Mouse (Mus musculus) forebrain, embryonic 16.5 days (tissue): Measurements from ENCODE around the gene Notch4. TPM values are rescaled to one million over a fixed set of nuclear protein-coding genes. Genes with fewer than 3 reads are reported as not detected.

ENCODE experiments used
- ATAC-seq: fragments of 200-750 bp; cut with Nextera tagmentation; 2 replicates; pipeline ENCODE4 v1.8.0; 2017; ENCODE audit warnings: mild to moderate bottlenecking, moderate library complexity
- H3K27ac ChIP-seq: fragments of 300-500 bp; sonication (generic); 2 replicates; pipeline ENCODE4 v1.5.1; 2014; ENCODE audit warnings: low read length, control low read depth
- H3K27me3 ChIP-seq: fragments of 300-500 bp; sonication (generic); replicated peaks from 2 replicates; pipeline ENCODE4 v1.6.1; 2014; ENCODE audit warnings: low read length; ENCODE audit not compliant: control insufficient read depth, insufficient read depth
- H3K36me3 ChIP-seq: fragments of 300-500 bp; sonication (generic); 2 replicates; pipeline ENCODE4 v1.6.1; 2014; ENCODE audit not compliant: control insufficient read depth, insufficient read depth
- H3K4me1 ChIP-seq: fragments of 300-500 bp; sonication (generic); replicated peaks from 2 replicates; pipeline ENCODE4 v1.6.1; 2014; ENCODE audit warnings: low read length; ENCODE audit not compliant: control insufficient read depth, insufficient read depth
- H3K4me2 ChIP-seq: fragments of 300-500 bp; sonication (generic); 2 replicates; pipeline ENCODE4 v1.6.1; 2014; ENCODE audit warnings: mild to moderate bottlenecking, low read length, control low read depth
- H3K4me3 ChIP-seq: fragments of 300-500 bp; sonication (generic); replicated peaks from 2 replicates; pipeline ENCODE4 v1.5.1; 2014; ENCODE audit warnings: mild to moderate bottlenecking, low read length, control low read depth
- H3K9ac ChIP-seq: fragments of 300-500 bp; sonication (generic); replicated peaks from 2 replicates; pipeline ENCODE4 v1.6.1; 2014; ENCODE audit warnings: low read depth, low read length, control low read depth
- H3K9me3 ChIP-seq: fragments of 300-500 bp; sonication (generic); 2 replicates; pipeline ENCODE4 v1.6.1; 2016; ENCODE audit warnings: low read length; ENCODE audit not compliant: control insufficient read depth
- WGBS: fragments of 180-500 bp; shearing (Covaris S2); extraction: QIAGEN DNeasy Blood & Tissue Kit; methylation state at CpG from one replicate; pipeline ENCODE4 v1.1.7; 2014; 5-methylcytosine and 5-hydroxymethylcytosine counted together
- polyA plus RNA-seq: library from polyadenylated mRNA; unstranded; fragments of >200 nt; fragmentation: Nextera tagmentation; extraction: Ambion mirVana; gene quantifications from 2 replicates; pipeline ENCODE4 v1.2.1, GENCODE M21; 2015

Gene Notch4
- polyA plus RNA-seq, 1 experiment from 2014 or later: 5.6 TPM

GRCm38 (mm10) chr17:34607997-34608396 lies 43.9 kb downstream of the Notch4 start:
- H3K4me3 ChIP-seq: no peak overlapping the region
- no peaks in the 10 kb centered on the region for H3K27me3 ChIP-seq
- no peak overlapping the region for H3K4me2 ChIP-seq
- H3K27ac ChIP-seq: no peak overlapping the region
- H3K36me3 ChIP-seq: peaks cover 21% of the 10 kb centered on the region
- peaks cover 34% of the 10 kb centered on the region for H3K4me1 ChIP-seq
- no peak overlapping the region for H3K9ac ChIP-seq
- no peak for ATAC-seq
- H3K9me3 ChIP-seq: no peaks in the 10 kb centered on the region
- 76% methylated on average over 7 of the region's 7 CpGs for WGBS

GRCm38 (mm10) chr17:34611050-34611449 lies 47.0 kb downstream of the Notch4 start:
- WGBS: 88% methylated on average over 8 of the region's 8 CpGs
- Histone ChIP-seq H3K27me3 (no peaks in the 10 kb centered on the region), H3K4me1 (peaks cover 24% of the 10 kb centered on the region), H3K9ac (no peak overlapping the region), H3K27ac (no peak overlapping the region), H3K36me3 (peaks cover 26% of the 10 kb centered on the region), H3K4me3 (no peak overlapping the region), H3K9me3 (no peaks in the 10 kb centered on the region), H3K4me2 (no peak overlapping the region)
- no peak for ATAC-seq

- 86% methylated on average over 11 of the region's 11 CpGs for WGBS
- ATAC-seq: no peak
- H3K4me2 ChIP-seq: no peak overlapping the region
- no peak overlapping the region for H3K9ac ChIP-seq
- no peak overlapping the region for H3K27ac ChIP-seq
- H3K27me3 ChIP-seq: no peaks in the 10 kb centered on the region
- peaks cover 32% of the 10 kb centered on the region for H3K36me3 ChIP-seq
- H3K4me3 ChIP-seq: no peak overlapping the region
- peaks cover 8% of the 10 kb centered on the region for H3K4me1 ChIP-seq
- no peaks in the 10 kb centered on the region for H3K9me3 ChIP-seq
Observed at GRCm38 (mm10) chr17:34613054-34613645, 49.1 kb downstream of the Notch4 start.

GRCm38 (mm10) chr17:34613830-34614229 lies 49.8 kb downstream of the Notch4 start:
- no peaks in the 10 kb centered on the region for H3K9me3 ChIP-seq
- H3K36me3 ChIP-seq: peaks cover 32% of the 10 kb centered on the region
- H3K27ac ChIP-seq: no peak overlapping the region
- ATAC-seq: no peak
- no peak overlapping the region for H3K4me2 ChIP-seq
- peaks cover 2% of the 10 kb centered on the region for H3K4me1 ChIP-seq
- H3K4me3 ChIP-seq: no peak overlapping the region
- WGBS: 85% methylated on average over 10 of the region's 10 CpGs
- no peak overlapping the region for H3K9ac ChIP-seq
- H3K27me3 ChIP-seq: no peaks in the 10 kb centered on the region

- WGBS: 69% methylated on average over 6 of the region's 6 CpGs
- Histone ChIP-seq H3K36me3 (peaks cover 29% of the 10 kb centered on the region), H3K9ac (no peak within 1 kb of the TSS)
Observed at GRCm38 (mm10) chr17:34615871-34616270, 51.8 kb downstream of the Notch4 start, which contains the start of gene Egfl8. TSS of gene Egfl8 (minus strand) at chr17:34615971.

GRCm38 (mm10) chr17:34618999-34619398 lies 54.9 kb downstream of the Notch4 start:
- no peak overlapping the region for H3K9ac ChIP-seq
- ATAC-seq: no peak
- no peaks in the 10 kb centered on the region for H3K27me3 ChIP-seq
- H3K9me3 ChIP-seq: no peaks in the 10 kb centered on the region
- H3K36me3 ChIP-seq: peaks cover 15% of the 10 kb centered on the region; the same call in 1 of the 2 replicates
- WGBS: 17% methylated on average over 6 of the region's 6 CpGs
- no peak overlapping the region for H3K27ac ChIP-seq
- no peak overlapping the region for H3K4me3 ChIP-seq
- no peaks in the 10 kb centered on the region for H3K4me1 ChIP-seq
- no peak overlapping the region for H3K4me2 ChIP-seq

More at GRCm38 (mm10) chr17:34615871-34616270, 51.8 kb downstream of the Notch4 start, which contains the start of gene Egfl8:
- Histone ChIP-seq H3K4me2 (no peak within 1 kb of the TSS), H3K27ac (no peak within 1 kb of the TSS), H3K4me1 (no peaks in the 10 kb centered on the region), H3K27me3 (no peaks in the 10 kb centered on the region), H3K4me3 (no peak within 1 kb of the TSS), H3K9me3 (no peaks in the 10 kb centered on the region)
- ATAC-seq: no peak

- ATAC-seq: no peak
- Histone ChIP-seq H3K27me3 (no peaks in the 10 kb centered on the region), H3K27ac (no peak overlapping the region), H3K9me3 (no peaks in the 10 kb centered on the region), H3K4me1 (peaks cover 5% of the 10 kb centered on the region), H3K9ac (no peak overlapping the region), H3K4me3 (no peak overlapping the region), H3K36me3 (peaks cover 11% of the 10 kb centered on the region; the same call in 1 of the 2 replicates), H3K4me2 (no peak overlapping the region)
- WGBS: 93% methylated on average over 8 of the region's 8 CpGs
Observed at GRCm38 (mm10) chr17:34621006-34621405, 56.9 kb downstream of the Notch4 start.

- Histone ChIP-seq H3K4me3 (no peak overlapping the region), H3K9ac (no peak overlapping the region), H3K4me1 (peaks cover 16% of the 10 kb centered on the region), H3K27me3 (no peaks in the 10 kb centered on the region), H3K9me3 (no peaks in the 10 kb centered on the region), H3K36me3 (peaks cover 5% of the 10 kb centered on the region; the same call in 1 of the 2 replicates), H3K4me2 (no peak overlapping the region), H3K27ac (no peak overlapping the region)
- 85% methylated on average over 9 of the region's 9 CpGs for WGBS
- ATAC-seq: no peak
Observed at GRCm38 (mm10) chr17:34623161-34623560, 59.1 kb downstream of the Notch4 start.

GRCm38 (mm10) chr17:34624981-34625380 lies 60.9 kb downstream of the Notch4 start:
- H3K4me3 ChIP-seq: no peak overlapping the region
- H3K9me3 ChIP-seq: no peaks in the 10 kb centered on the region
- H3K36me3 ChIP-seq: peaks cover 5% of the 10 kb centered on the region; the same call in 1 of the 2 replicates
- H3K27ac ChIP-seq: no peak overlapping the region
- 95% methylated on average over 3 of the region's 3 CpGs for WGBS
- H3K9ac ChIP-seq: no peak overlapping the region
- ATAC-seq: no peak
- peaks cover 3% of the 10 kb centered on the region for H3K27me3 ChIP-seq
- H3K4me1 ChIP-seq: peaks cover 34% of the 10 kb centered on the region
- no peak overlapping the region for H3K4me2 ChIP-seq
